Mouse (Mus musculus): ENCODE results near the gene Sec24d. TPM values are rescaled to one million over a fixed set of nuclear protein-coding genes. Genes with fewer than 3 reads are reported as not detected.

Sec24d gene
- polyA plus RNA-seq (2015; fragmentation: Illumina TruSeq; extraction: RNeasy Lipid Tissue Mini Kit (QIAGEN cat#74804); ENCODE audit: low read depth, low replicate concordance) = 7.7 TPM

DNA sequence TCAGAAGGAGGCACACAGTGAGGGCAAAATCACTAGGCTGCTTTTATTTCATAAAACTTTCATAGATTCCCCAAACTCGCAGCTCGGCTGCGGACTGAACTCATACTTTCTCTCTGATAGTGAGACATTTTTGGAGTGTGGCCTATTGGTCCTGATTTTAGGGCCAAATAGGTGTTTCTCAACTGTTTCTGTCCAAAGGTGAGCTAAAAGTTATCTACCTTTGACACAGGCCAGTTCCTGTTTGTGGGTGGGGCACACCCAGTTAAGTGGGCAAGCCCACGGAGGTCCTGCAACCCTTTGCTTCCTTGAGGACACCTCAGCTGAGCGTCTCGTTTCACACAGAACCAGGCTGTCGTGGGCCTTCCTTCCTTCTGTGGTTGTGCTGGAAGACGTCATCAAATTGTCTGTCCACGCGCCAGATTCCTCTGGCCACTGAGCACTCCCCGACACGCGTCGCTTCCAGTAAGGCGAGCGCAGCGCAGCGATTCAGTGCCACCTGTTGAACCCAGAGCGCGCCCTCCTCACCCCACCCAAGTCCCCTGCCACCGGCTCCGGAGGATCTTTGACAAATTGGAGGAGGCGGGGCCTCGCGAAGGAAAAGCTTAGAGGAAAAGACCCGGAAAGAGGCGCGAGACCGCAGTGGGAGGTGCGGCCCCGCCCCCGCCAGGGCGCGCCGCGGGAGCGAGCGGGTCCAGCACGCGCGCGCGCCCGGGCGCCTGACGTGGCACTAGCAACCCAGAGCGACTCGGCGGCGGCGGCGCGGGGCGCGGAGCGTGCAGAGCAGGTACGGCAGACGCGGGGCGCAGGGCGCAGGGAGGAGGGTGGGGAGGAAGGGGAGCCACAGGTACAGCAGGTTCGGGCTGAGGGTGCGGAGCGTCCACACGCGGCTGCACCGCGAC, at the start of gene Sec24d:
Sec24d (plus strand) TSS at position 703 of the 899 bp plus-strand sequence.

DNA sequence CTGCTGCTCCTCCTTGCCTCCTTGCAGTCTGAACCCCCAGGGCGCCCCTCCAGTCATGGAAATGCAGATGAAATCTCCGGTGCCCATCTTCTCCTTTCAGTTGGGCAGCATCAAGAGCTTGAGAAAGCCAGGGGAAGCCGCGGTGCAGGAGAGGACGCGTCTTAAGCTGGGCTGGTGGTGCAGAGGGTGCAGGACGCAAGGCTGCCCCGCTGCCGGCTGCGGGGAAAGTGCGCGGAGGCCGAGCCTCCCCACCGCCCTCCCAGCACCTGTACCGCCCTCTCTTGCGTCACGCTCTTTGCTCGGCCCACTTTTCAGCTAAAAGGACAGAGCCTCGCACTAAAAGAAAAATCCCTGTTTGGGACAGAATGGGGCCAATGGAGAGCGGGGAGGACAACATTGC, 31.3 kb upstream of the Sec24d start, which contains the start of gene Synpo2:
Synpo2 (minus strand) TSS at position 229 of the 400 bp plus-strand sequence.

DNA sequence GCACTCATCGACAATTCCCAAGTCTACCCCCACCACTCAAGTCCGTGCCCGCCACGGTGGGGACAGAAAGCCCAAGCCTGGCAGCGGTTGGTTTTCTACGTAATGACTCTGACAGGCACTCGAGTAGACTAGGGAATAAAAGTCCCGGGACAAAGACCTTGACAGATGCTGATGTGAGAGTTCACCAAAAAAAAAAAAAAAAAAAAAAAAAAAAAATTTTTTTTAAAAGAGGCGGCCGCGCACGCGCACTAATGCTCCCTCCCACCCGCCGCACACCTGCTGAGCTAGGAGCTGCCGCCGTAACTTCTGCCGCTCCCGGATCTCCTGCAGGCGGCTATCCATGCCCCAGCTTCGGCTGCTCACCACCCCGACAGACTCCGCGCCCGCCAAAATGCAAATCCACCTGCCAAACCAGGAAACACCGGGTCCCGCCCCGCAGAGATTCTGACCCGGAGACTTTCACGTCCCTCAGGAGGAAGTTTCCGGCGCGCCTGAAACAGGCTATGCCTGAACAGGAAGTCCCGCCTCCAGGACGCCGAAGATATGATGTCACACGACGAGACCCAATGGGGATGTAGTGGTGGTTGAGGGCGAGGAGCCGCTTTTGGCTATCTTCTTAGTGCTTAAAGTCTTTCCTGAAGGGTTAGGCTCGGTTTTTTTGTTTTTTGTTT, 118.4 kb downstream of the Sec24d start, which contains the start of gene Mettl14:
Mettl14 (minus strand) TSS at position 623 of the 671 bp plus-strand sequence.

Other genes starting within 250 kb of the Sec24d start
- 0.46 TPM for gene Myoz2, start 232.4 kb upstream of the Sec24d start, polyA plus RNA-seq (2015; fragmentation: Illumina TruSeq; extraction: RNeasy Lipid Tissue Mini Kit (QIAGEN cat#74804); ENCODE audit: low read depth, low replicate concordance)
- gene Synpo2, start 31.3 kb upstream of the Sec24d start, polyA plus RNA-seq (2015; fragmentation: Illumina TruSeq; extraction: RNeasy Lipid Tissue Mini Kit (QIAGEN cat#74804); ENCODE audit: low read depth, low replicate concordance) = 7.5 TPM
- 16.9 TPM for gene Mettl14, start 118.7 kb downstream of the Sec24d start, polyA plus RNA-seq (2015; fragmentation: Illumina TruSeq; extraction: RNeasy Lipid Tissue Mini Kit (QIAGEN cat#74804); ENCODE audit: low read depth, low replicate concordance)
- 13.8 TPM for gene Prss12, start 179.5 kb downstream of the Sec24d start, polyA plus RNA-seq (2015; fragmentation: Illumina TruSeq; extraction: RNeasy Lipid Tissue Mini Kit (QIAGEN cat#74804); ENCODE audit: low read depth, low replicate concordance)